Mouse (Mus musculus) left cerebral cortex, adult 9 months (tissue): Measurements from ENCODE around the gene Ipmk.
A peak's percentile ranks its signal among the peaks of the same experiment; 100 is the strongest.

Source experiments
- DNase-seq, 2 experiments: peaks; one replicate each; pipeline ENCODE4 v3.0.0; 2022; ENCODE audit warnings: low spot score in 2 of 2

The Ipmk gene

DNA sequence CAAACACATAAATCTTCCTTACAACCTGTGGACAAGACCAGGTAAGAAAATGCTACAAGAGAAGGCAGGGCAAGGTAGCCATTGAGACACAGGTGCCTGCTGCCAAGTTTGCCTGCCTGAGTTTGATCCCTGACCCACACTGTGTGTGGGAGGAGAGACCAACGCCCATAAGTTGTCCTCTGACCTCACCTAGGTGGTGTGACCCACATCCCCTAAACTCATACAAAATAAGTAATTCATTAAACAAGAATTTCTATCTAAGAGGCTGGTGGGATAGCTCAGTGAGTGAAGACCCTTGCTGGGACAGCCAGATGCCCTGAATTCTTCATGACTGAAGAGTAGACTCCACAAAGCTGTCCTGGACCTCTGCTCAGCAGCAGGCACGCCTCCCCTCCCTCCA, 7.4 kb upstream of the Ipmk start:
- DNase-seq: no peak

DNA sequence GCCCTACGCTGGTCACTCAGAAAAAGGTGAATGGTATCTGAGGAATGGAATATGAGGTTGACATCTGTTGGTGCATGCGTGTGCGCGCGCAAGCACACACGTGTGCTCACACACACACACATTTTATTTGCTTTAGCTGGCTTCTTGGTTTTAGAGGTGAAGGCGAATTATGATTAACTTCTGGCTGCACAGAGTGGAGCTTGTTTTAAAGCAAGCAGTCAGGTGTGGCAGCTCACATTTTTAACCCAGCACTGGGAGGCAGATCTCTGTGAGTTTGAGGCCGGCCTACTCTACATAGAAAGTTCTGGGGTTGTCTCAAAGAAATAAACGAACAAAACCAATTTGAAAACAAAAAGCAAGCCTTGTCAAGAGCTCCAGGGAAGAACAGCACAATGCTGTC, 6.3 kb upstream of the Ipmk start:
- no peak for DNase-seq

DNA sequence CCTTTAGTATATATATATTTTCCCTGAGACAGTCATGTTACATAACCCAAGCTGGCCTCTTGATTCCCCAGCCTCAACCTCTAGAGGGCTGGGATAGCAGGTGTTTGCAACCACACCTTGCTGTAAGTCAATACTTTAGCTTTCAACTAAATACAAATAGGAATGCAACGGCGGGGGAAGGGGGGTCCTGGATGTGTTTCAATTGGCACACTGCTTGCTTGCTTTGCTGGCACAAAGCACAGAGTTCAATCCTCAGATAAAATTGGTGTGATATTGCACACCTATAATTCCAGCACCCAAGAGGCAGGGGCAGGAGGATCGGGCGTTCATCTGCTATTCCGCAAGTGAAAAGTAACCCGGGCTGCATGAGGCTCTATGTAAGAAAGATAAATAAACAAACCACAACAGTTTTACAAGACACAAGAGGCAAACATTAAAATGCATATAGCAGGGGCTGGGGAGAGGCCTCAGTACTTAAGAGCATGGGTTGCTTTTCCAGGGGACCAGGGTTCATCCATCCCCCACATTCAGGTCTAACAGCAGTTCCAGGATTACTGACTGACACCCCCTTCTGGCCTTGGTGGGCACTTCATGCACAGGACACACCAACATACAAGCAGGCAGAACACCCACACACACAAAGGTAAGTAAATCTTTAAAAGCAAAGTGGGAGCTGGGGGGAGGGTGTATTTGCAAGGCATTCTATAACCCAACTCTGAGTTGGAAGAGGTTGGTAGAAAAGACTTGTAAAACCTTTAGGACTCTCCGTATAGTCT, 5.3 kb upstream of the Ipmk start:
- DNase-seq: no peak

DNA sequence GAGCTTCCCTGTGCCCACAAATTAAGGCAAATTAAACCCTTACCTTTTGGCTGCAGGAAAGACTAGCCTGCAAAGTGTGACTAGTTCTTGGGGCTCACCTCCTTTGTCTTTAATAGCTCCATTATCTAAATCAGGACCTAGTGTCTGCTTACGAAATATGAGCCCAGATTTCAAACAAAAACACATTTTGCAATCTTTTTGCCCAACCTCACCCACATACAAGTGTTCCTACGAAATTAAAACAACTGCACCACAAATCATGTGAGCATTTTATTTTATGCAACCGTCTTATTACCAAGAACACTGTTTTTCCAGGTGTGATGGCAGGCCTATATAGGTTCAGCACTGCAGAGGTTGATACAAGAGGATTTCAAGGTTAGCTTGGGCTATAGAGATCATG, 4.4 kb upstream of the Ipmk start:
- DNase-seq: no peak

DNA sequence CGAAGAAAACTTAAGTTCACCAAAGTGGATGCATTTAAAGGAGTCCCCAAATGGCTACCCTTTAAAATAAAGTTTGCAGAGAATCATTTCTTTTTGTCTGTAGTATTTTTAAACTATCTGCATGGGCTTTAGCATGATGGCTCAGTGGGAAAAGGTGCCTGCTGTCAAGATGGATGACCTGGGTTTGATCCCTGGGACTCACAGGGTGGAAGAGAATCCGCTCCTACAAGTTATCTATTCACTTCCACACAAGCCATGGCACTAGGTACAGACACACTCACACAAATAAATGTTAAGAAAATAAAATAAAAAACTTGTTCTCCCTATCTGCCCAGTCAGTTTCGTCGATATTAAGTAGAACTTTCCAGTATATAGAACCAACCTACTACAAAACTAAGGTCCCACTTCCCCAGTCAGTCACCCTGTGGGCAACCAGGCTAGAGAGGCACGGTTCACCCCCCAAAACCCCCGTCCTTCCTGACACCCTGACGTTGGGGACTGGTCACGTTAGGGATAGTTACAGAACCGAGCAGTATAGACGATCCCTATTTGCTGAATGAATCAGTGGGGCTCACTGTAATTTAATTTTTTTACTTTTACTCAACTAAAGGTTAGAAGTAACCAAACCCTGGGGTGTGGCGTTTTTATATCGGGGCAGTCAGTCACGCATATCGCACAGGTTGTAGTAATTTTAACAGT, 3.8 kb upstream of the Ipmk start:
- no peak for DNase-seq

DNA sequence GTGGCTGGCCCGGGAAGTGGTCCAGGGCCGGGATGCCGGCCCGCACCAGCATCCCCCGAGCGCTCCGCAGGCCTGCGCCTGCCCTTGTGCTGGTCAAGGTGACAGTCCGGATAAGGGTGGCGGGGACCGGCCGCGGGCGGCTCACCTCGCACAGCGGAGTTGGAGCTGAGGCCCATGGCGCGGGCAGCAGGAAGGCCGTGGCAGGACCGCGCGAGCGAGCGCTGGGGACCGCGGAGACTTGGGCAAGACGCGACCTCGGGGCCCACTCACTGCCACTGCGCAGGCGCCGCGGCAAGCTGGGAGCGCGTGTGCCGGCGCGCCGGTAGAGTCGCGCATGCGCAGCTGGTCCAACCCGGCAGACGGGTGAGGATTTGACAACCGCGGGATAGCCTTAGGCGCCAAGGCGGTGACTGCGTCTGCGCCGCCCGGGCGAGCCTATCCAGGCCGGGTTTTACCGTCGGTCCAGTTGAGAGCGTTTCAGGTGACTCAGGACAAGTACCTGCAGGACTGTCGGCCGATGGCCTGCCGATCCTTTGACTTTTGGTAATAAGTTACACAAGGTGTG, 2.9 kb upstream of the Ipmk start, which contains the start of gene Cisd1:
TSS of gene Cisd1 (minus strand) at position 376 of the 565 bp plus-strand sequence.
- DNase-seq: peak; percentile 85 to 91

DNA sequence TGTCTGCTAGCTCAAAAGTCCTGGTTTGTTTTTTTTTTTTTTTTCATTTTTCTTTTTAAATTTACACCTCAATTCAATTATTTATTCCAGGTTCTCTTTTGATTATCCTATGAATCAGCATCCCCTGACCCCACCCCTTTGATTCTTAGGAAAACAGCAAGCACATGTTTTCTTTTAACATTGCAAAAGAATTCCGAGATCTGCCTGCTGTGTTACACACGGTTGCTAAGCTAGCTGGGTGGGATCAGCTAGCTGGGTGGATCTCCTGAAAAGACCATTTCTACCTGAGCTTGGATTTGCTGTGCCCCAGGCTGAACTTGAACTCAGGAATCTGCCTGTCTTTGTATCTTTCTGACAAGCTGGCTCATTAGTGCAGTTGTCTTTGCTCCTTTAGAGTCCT, 1.5 kb upstream of the Ipmk start:
- DNase-seq: no peak

DNA sequence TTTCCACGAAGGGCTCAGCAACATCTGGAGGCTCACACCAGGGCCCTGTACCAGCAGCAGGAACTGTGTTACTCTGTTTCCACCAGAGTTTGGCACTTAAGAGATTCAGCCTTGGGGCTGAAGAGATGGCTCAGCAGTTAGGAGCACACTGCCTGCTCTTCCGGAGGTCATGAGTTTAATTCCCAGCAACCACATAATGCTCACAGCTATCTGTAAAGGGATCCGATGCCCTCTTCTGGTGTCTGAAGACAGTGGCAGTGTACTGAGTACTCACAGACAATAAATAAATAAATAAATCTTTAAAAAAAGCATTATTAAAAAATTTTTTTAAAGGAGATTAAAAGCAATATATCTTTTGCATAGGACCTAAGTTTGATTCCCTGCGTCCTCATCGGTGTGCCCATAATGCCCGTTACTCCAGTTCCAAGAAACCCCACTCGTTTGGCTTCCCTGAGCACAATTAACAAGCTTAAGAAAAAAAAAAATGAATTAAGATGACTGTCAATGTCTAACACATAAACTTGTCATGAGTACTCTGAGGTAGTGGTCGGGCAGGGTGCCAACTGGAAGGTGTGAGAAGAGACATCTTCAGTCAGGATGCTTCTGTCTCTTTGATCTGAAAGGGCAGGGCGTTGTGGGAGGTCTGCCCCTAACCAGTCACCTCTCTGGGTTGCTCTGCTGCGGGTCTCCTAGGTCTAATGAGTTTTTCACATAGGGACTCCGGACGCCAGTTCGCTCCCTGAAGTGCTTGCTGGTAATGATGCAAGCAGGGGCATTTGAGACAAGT, 648 bp upstream of the Ipmk start:
- DNase-seq: no peak

DNA sequence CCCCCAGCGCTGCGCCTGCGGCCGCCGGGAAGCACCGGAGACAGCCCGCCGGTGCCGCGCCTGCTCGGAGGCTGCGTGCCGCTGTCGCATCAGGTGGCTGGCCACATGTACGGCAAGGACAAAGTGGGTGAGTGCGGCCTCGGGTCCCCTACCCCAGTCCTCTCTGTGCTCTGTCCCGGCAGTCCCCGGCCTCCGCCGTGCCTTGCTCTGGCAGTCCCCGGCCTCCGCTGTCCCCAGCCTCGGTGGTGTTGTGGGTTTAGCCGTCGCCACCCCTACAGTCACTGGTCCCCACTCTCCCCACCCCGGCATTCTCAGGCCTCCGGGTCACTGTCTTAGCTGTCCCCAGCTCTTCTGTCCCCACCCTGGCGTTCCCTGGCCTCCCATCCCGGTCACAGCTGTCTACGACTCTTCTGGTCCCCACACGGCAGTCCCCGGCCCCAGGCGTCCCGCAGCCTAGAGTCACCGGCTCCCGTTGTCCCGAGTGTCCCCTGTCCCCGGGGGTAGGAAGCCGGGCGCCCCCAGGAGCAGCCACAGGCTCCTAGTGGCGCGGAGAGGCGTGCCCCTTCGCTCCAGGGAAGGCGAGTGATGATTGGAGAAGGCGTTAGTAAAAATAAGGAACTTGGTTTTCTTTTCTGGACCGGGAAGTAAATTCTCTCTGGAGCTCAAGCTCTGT, 537 bp downstream of the Ipmk start:
- DNase-seq: peak in 1 of 2 experiments; percentile 28

DNA sequence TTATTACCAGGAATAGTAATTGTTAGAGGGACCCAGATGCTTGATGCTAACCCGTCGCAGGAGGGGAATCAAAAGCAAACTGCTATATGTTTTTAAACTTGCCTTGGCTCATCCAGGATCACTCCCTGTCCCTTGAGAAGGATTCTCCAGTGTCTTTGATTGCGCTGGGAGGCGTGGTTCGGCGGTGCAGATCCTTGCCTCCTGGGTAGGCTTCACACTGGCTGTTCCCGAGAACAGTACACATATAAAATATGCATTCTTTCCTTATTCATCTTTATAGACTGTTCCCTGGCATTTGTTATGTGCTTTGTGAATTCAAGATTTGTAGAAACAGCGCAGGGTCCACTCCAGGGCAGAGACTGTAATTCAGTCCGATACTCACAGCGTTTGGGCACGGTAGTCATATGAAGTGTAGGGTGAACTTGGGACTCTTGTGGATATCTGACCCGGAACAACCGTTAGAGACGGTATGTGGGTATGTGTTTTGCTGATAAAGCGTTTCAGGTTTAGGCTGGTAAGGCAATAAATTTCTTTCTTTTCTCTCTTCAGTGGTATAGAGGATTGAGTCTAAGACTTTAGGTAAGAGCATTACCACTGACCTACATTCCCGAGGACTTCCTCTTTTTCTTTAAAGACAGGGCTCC, 1.2 kb downstream of the Ipmk start:
- DNase-seq: no peak

DNA sequence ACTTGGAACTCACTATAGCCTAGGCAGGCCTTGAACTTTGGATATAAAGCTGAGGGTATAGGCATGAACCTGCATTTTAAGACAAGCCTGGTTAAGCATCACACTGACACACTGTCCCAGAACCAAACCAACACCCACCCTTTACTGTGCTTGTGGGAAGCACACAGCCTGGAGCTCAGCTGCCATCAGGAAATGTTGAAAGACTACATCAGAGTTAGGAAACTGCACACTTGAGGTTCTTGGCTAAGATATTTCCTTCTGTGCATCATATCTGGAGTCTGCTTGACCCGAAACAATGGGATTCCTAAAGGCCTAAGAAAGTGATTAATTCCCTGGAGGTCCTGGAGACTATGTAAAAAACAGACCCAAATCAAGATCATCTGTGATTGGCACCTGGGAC, 1.7 kb downstream of the Ipmk start:
- no peak for DNase-seq

DNA sequence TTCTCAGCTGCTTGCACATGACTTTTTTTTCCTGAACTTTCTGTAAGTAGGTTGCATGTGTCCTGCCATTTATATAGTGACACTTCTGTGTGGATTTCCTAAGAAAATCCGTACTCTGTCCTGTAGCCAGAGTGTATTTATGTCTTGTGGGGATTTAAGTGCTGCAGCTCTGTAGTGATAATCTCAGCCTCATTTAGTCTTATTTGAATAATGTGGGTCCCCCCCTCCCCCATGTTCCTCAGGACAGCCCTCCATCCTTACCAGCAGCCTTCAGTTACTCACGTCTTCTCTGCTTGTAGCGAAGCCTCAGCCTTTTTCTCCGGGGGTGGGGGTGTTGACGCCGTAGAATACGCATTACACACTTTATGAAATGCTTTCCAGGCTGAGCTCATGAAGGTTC, 3.7 kb downstream of the Ipmk start:
- no peak for DNase-seq

DNA sequence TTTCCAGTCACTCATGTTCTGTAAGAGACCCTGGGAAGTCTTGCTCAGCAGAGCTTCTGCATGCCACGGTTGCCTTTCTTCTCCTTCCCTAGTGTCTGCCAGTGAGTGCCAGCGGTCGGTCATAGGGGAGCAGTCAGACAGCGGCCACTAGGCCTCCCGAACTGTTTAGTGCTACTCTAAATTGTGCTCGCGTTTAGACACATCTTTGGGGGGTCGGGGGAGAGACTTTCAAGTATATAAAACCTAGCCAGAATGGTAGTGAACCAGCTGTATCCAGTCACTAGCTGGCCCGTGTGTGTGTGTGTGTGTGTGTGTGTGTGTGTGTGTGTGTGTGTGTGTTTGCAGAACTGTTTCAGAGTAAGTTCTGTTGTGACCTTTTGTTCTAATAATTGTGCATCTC, 6.3 kb downstream of the Ipmk start:
- DNase-seq: no peak

DNA sequence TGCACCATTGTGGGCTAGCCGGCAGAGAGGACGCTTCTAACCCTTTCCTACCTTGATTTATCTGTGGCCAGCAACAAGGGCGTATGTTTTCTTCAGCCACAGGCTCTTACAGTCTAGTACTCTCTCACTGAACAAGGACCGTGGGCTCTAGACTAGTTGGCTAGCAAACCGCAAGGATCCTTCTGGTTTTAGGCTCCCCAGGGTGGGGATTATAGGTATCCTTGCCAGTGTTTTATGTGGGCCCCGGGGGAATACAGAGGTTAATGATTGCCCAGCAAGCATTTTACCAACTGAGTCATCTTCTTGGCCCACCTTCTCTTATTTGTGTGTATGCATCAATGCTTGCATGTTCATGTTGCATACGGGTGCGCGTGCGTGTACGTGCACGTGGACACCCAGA, 7.4 kb downstream of the Ipmk start:
- DNase-seq: no peak

DNA sequence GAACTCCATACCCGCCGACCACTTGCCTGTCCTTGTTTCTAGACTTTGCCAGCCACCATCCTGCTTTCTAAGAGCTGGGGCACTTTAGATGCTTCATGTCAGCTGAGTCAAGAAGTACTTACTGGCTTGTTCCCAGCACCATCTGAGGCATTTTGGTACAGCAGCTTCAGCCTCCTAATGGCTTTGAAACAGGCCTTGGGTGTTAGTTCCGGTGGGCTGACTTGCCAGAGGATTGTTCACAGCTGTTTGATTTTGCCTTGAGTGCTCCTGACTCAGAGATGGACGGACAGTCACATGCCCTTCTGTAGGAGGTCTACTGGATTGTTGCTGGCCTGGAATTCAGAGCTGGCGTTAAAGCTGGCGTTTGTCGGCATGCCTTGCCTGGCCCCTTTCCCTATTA, 13.5 kb downstream of the Ipmk start:
- DNase-seq: no peak

DNA sequence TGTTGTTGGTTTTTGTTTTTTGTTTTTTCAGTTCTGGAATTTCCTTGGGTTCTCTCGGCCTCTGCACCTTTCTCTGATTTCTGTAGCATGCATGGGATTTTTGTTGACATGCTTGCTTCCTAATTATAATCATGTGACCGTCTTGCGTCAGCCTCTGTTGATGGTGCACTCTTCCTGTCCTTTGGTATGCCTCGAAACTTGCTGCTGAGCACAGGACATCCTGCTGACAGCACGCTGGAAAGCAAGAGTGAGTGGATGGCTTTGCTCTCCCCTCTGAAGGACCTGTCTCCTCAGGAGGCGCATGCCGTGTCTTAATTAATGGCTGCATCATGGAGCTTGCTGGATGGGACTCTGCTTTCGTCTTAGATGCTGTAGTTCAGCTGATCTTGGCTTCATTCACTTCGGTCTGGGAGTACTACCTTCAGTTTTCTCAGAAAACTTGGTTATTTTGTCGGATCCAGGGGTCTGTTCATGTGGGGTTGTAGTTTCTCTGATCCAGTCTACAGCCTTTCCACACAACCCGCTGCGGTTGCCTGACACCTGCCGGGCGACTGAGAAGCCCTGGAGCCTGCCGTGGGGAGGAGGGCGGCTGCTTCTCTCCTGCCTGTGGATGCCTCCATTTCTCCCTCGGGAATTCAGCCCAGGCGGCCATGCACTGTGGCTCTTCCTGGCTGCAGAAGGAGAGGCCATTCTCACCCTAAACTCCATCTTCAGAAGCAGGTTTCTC, 14.4 kb downstream of the Ipmk start:
- no peak for DNase-seq

DNA sequence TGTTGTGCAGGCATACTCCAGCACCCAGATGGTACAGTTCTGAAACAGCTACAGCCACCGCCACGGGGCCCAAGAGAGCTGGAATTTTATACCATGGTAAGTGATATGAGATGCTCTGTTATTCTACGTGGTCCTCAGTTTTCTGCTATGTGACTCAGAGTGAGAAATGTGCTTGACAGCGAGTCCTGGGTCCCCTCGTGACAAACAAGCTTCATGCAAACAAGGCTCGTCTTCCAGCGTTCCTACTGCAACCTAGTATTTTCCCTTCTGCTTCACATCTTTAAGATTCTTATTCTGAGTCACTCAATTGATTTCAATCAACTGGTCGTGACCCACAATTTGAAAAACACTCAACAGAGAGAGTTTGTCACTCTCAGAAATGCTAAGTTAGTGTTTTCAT, 15.9 kb downstream of the Ipmk start:
- DNase-seq: no peak

DNA sequence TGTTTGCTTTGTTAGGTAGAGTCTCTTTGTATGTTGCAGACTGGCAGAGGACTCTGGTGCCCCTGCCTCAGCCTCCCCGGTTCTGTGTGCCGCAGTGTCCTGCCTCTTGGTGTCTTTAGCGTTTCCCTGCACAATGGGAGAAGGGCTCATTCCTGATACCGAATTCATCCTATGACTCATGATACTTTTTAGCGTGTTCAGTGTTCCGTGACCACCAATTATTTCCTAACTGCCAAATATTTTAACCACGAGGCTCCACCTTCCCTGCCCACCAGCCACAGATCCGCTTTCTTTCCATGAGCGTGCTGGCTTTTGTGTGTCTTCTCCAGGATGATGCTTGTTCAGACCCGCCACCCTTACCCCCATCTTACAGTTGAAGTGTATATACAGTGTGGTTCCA, 16.3 kb downstream of the Ipmk start:
- no peak for DNase-seq

DNA sequence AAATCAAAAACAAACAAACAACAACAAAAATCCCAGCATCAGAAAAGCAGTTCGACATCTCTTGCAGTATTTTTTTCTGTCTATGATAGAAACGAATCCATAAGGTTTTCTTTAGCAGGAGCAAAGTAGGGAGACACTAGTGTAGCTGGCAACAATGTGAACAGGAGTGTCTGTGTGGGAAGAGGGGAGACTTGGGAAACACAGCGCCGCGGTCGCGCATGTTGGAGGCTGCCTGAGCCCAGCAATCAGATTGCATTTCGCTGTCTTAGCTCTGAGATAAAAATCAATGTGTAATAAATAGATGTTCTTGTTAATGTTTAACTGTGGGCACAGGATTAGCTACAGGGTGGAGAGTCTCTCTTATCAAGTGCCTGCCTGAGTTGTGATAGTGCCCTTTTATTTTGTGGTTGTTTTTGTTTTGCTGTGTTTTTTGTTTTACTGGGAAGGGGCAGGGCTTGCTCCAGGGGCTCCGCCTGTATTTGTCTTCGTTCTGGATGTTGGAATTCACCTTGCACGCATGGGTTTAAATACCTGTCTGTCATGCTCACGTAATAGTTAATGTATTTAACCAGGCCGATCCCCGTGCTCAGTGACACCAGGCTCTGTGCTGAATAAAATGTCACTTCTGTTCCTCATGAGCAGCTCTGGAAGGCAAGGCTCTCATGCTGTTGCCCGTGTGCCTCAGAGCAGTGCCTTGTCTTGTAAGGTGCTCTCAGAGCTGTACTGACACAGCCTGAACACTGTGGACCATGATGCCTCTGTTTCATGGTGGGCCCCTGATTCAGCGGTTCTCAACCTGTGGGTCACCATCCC, 20.8 kb downstream of the Ipmk start:
- DNase-seq: peak in 1 of 2 experiments; percentile 25

DNA sequence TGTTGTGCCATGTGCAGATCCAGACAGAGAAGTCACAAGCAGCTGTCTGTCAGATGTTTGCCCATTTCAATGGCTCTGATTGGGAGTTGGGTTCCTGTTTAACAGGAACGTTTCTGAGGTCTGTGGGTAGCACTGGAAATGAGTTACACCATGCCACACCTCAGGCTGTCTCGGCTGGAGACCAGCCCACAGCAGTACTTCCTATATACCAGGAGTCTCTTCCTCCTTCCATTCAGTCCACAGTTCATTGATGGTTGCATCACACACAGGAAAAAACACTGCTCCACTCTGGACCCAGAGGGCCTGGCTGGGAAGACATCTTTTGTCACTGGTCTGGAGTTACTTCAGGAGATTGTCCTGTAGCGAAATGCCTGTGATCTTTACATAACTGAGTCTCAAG, 21.9 kb downstream of the Ipmk start:
- DNase-seq: no peak
